Mouse (Mus musculus): ENCODE results near the gene Hspa8.
"Not testable (repeated sequence)": the region's sequence is repeated elsewhere in the genome, so short reads cannot be mapped to it uniquely, and the experiment has no call there.

Hspa8 gene

GRCm38 (mm10) chr9:40783641-40784373 is 17.0 kb upstream of the Hspa8 start:
- CTCF ChIA-PET: interaction anchor here (0.7 kb wide), 1 partner anchor 130 kb away, joined by 3 read pairs; no protein-coding TSS in a partner anchor

- CTCF ChIA-PET: no interaction called here
These were observed 16.3 kb upstream of the Hspa8 start for GRCm38 (mm10) chr9:40784374-40784967.

GRCm38 (mm10) chr9:40785452-40785851 is 15.3 kb upstream of the Hspa8 start:
- CTCF ChIA-PET: no interaction called here

GRCm38 (mm10) chr9:40786820-40787219 is 14.0 kb upstream of the Hspa8 start:
- CTCF ChIA-PET: not testable (repeated sequence)

GRCm38 (mm10) chr9:40791864-40792633 is 8.7 kb upstream of the Hspa8 start:
- CTCF ChIA-PET: interaction anchor here (0.6 kb wide), 1 partner anchor 429 kb away, joined by 5 read pairs; no protein-coding TSS in a partner anchor

GRCm38 (mm10) chr9:40793581-40793980 is 7.2 kb upstream of the Hspa8 start:
- CTCF ChIA-PET: no interaction called here

- CTCF ChIA-PET: no interaction called here
These were observed 6.5 kb upstream of the Hspa8 start for GRCm38 (mm10) chr9:40794251-40794650.

GRCm38 (mm10) chr9:40794926-40795325 is 5.9 kb upstream of the Hspa8 start:
- CTCF ChIA-PET: no interaction called here

- CTCF ChIA-PET: no interaction called here
These were observed 5.2 kb upstream of the Hspa8 start for GRCm38 (mm10) chr9:40795562-40795961.

- CTCF ChIA-PET: interaction anchor here (0.7 kb wide), 1 partner anchor 15 kb away, joined by 3 read pairs; no protein-coding TSS in a partner anchor
These were observed 4.7 kb upstream of the Hspa8 start for GRCm38 (mm10) chr9:40796054-40796453.

- CTCF ChIA-PET: no interaction called here
These were observed 2.4 kb upstream of the Hspa8 start for GRCm38 (mm10) chr9:40798247-40798960.

- CTCF ChIA-PET: interaction anchor here (1.0 kb wide), 1 partner anchor 11 kb away, joined by 3 read pairs; no protein-coding TSS in a partner anchor
These were observed 1.7 kb upstream of the Hspa8 start for GRCm38 (mm10) chr9:40799112-40799511.

GRCm38 (mm10) chr9:40799837-40800501 is 815 bp upstream of the Hspa8 start:
- CTCF ChIA-PET: interaction anchor here (0.7 to 1.0 kb wide), 2 partner anchors 11 to 374 kb away, joined by 3 to 6 read pairs; no protein-coding TSS in a partner anchor

GRCm38 (mm10) chr9:40801614-40802532 is 1.1 kb downstream of the Hspa8 start:
- CTCF ChIA-PET: not testable (repeated sequence)

GRCm38 (mm10) chr9:40802533-40802875 is 1.7 kb downstream of the Hspa8 start:
- CTCF ChIA-PET: not testable (repeated sequence)

- CTCF ChIA-PET: not testable (repeated sequence)
These were observed 3.8 kb downstream of the Hspa8 start for GRCm38 (mm10) chr9:40804576-40804975.

GRCm38 (mm10) chr9:40805263-40805662 is 4.5 kb downstream of the Hspa8 start:
- CTCF ChIA-PET: no interaction called here

GRCm38 (mm10) chr9:40806440-40807288 is 5.9 kb downstream of the Hspa8 start:
- CTCF ChIA-PET: no interaction called here

- CTCF ChIA-PET: interaction anchor here (0.6 kb wide), 1 partner anchor 397 kb away, joined by 6 read pairs; no protein-coding TSS in a partner anchor
These were observed 6.6 kb downstream of the Hspa8 start for GRCm38 (mm10) chr9:40807289-40807920.

All from spleen, embryonic (tissue).